Mouse (Mus musculus): ENCODE results near the gene Elk3. TPM values are rescaled to one million over a fixed set of nuclear protein-coding genes. Genes with fewer than 3 reads are reported as not detected.

Gene Elk3
- polyA plus RNA-seq, 1 experiment, result 0.10 TPM

GRCm38 (mm10) chr10:93269744-93270143, 41.2 kb downstream of the Elk3 start:
- H3K27me3 ChIP-seq (ENCODE audit: control insufficient read depth), result no peaks in the 10 kb centered on the region

GRCm38 (mm10) chr10:93268339-93268738, 42.6 kb downstream of the Elk3 start:
- Histone ChIP-seq H3K4me3 (replicated peaks) (no peak overlapping the region), H3K27me3 (ENCODE audit: control insufficient read depth) (no peaks in the 10 kb centered on the region), H3K36me3 (ENCODE audit: control insufficient read depth) (no peaks in the 10 kb centered on the region), H3K9me3 (ENCODE audit: control insufficient read depth, low read length) (no peaks in the 10 kb centered on the region), H3K4me1 (ENCODE audit: control insufficient read depth) (no peaks in the 10 kb centered on the region)
- TF ChIP-seq TAL1 (IDR thresholded peaks at IDR 0.05; ENCODE audit: low read length), result no peak
- no peak for TF ChIP-seq GATA1 (IDR thresholded peaks at IDR 0.05; ENCODE audit: low read length)

More at GRCm38 (mm10) chr10:93269744-93270143, 41.2 kb downstream of the Elk3 start:
- Histone ChIP-seq H3K4me3 (replicated peaks) (no peak overlapping the region), H3K4me1 (ENCODE audit: control insufficient read depth) (no peaks in the 10 kb centered on the region), H3K9me3 (ENCODE audit: control insufficient read depth, low read length) (no peaks in the 10 kb centered on the region), H3K36me3 (ENCODE audit: control insufficient read depth) (no peaks in the 10 kb centered on the region)
- TF ChIP-seq TAL1 (IDR thresholded peaks at IDR 0.05; ENCODE audit: low read length), result no peak
- TF ChIP-seq GATA1 (IDR thresholded peaks at IDR 0.05; ENCODE audit: low read length), result no peak

GRCm38 (mm10) chr10:93267509-93267908, 43.4 kb downstream of the Elk3 start:
- Histone ChIP-seq H3K27me3 (ENCODE audit: control insufficient read depth) (no peaks in the 10 kb centered on the region), H3K36me3 (ENCODE audit: control insufficient read depth) (no peaks in the 10 kb centered on the region), H3K9me3 (ENCODE audit: control insufficient read depth, low read length) (no peaks in the 10 kb centered on the region), H3K4me1 (ENCODE audit: control insufficient read depth) (no peaks in the 10 kb centered on the region), H3K4me3 (replicated peaks) (no peak overlapping the region)
- TF ChIP-seq TAL1 (IDR thresholded peaks at IDR 0.05; ENCODE audit: low read length) (no peak), GATA1 (IDR thresholded peaks at IDR 0.05; ENCODE audit: low read length) (no peak)

GRCm38 (mm10) chr10:93266521-93266920, 44.4 kb downstream of the Elk3 start:
- H3K4me3 ChIP-seq (replicated peaks), result no peak overlapping the region

GRCm38 (mm10) chr10:93265833-93266232, 45.1 kb downstream of the Elk3 start:
- Histone ChIP-seq H3K4me3 (replicated peaks) (no peak overlapping the region), H3K36me3 (ENCODE audit: control insufficient read depth) (no peaks in the 10 kb centered on the region), H3K9me3 (ENCODE audit: control insufficient read depth, low read length) (no peaks in the 10 kb centered on the region), H3K27me3 (ENCODE audit: control insufficient read depth) (no peaks in the 10 kb centered on the region), H3K4me1 (ENCODE audit: control insufficient read depth) (no peaks in the 10 kb centered on the region)
- TF ChIP-seq TAL1 (IDR thresholded peaks at IDR 0.05; ENCODE audit: low read length) (no peak), GATA1 (IDR thresholded peaks at IDR 0.05; ENCODE audit: low read length) (no peak)

More at GRCm38 (mm10) chr10:93266521-93266920, 44.4 kb downstream of the Elk3 start:
- no peaks in the 10 kb centered on the region for H3K36me3 ChIP-seq (ENCODE audit: control insufficient read depth)
- TF ChIP-seq TAL1 (IDR thresholded peaks at IDR 0.05; ENCODE audit: low read length) (no peak), GATA1 (IDR thresholded peaks at IDR 0.05; ENCODE audit: low read length) (no peak)
- H3K4me1 ChIP-seq (ENCODE audit: control insufficient read depth), result no peaks in the 10 kb centered on the region
- no peaks in the 10 kb centered on the region for H3K9me3 ChIP-seq (ENCODE audit: control insufficient read depth, low read length)
- no peaks in the 10 kb centered on the region for H3K27me3 ChIP-seq (ENCODE audit: control insufficient read depth)

- no peaks in the 10 kb centered on the region for H3K9me3 ChIP-seq (ENCODE audit: control insufficient read depth, low read length)
- no peaks in the 10 kb centered on the region for H3K36me3 ChIP-seq (ENCODE audit: control insufficient read depth)
- H3K4me3 ChIP-seq (replicated peaks), result no peak overlapping the region
- H3K4me1 ChIP-seq (ENCODE audit: control insufficient read depth), result peaks cover 4% of the 10 kb centered on the region
- H3K27me3 ChIP-seq (ENCODE audit: control insufficient read depth), result no peaks in the 10 kb centered on the region
- no peak for TF ChIP-seq TAL1 (IDR thresholded peaks at IDR 0.05; ENCODE audit: low read length)
- no peak for TF ChIP-seq GATA1 (IDR thresholded peaks at IDR 0.05; ENCODE audit: low read length)
Observed at GRCm38 (mm10) chr10:93264001-93264400, 46.9 kb downstream of the Elk3 start.

- no peaks in the 10 kb centered on the region for H3K36me3 ChIP-seq (ENCODE audit: control insufficient read depth)
- no peaks in the 10 kb centered on the region for H3K9me3 ChIP-seq (ENCODE audit: control insufficient read depth, low read length)
- no peak for TF ChIP-seq TAL1 (IDR thresholded peaks at IDR 0.05; ENCODE audit: low read length)
- TF ChIP-seq GATA1 (IDR thresholded peaks at IDR 0.05; ENCODE audit: low read length), result no peak
- no peaks in the 10 kb centered on the region for H3K27me3 ChIP-seq (ENCODE audit: control insufficient read depth)
- H3K4me3 ChIP-seq (replicated peaks), result no peak overlapping the region
- peaks cover 4% of the 10 kb centered on the region for H3K4me1 ChIP-seq (ENCODE audit: control insufficient read depth)
Observed at GRCm38 (mm10) chr10:93263431-93263830, 47.5 kb downstream of the Elk3 start.

- no peaks in the 10 kb centered on the region for H3K27me3 ChIP-seq (ENCODE audit: control insufficient read depth)
- H3K4me1 ChIP-seq (ENCODE audit: control insufficient read depth), result peaks cover 4% of the 10 kb centered on the region
- H3K9me3 ChIP-seq (ENCODE audit: control insufficient read depth, low read length), result no peaks in the 10 kb centered on the region
- no peak overlapping the region for H3K4me3 ChIP-seq (replicated peaks)
- no peaks in the 10 kb centered on the region for H3K36me3 ChIP-seq (ENCODE audit: control insufficient read depth)
- TF ChIP-seq GATA1 (IDR thresholded peaks at IDR 0.05; ENCODE audit: low read length), result no peak
- TF ChIP-seq TAL1 (IDR thresholded peaks at IDR 0.05; ENCODE audit: low read length), result no peak
Observed at GRCm38 (mm10) chr10:93261981-93262499, 48.9 kb downstream of the Elk3 start.

- no peak for TF ChIP-seq TAL1 (IDR thresholded peaks at IDR 0.05; ENCODE audit: low read length)
- TF ChIP-seq GATA1 (IDR thresholded peaks at IDR 0.05; ENCODE audit: low read length), result no peak
- Histone ChIP-seq H3K4me3 (replicated peaks) (no peak overlapping the region), H3K36me3 (ENCODE audit: control insufficient read depth) (no peaks in the 10 kb centered on the region), H3K4me1 (ENCODE audit: control insufficient read depth) (peaks cover 4% of the 10 kb centered on the region), H3K27me3 (ENCODE audit: control insufficient read depth) (no peaks in the 10 kb centered on the region), H3K9me3 (ENCODE audit: control insufficient read depth, low read length) (no peaks in the 10 kb centered on the region)
Observed at GRCm38 (mm10) chr10:93261132-93261980, 49.6 kb downstream of the Elk3 start.

All from erythroblast, embryonic 14.5 days (primary cell).